Mouse (Mus musculus): ENCODE measurements at regions not wholly inside any gene's neighbourhood (a gene's known extent, or its start where the extent isn't known, plus 50 kb on each side); places are given as distances from the start of the nearest gene placed in this dataset.

- no peak for ATAC-seq (ENCODE audit: low read depth)
- 76% methylated on average over 6 of the region's 7 CpGs for WGBS
- Histone ChIP-seq H3K4me3 (ENCODE audit: low read depth, low read length) (no peak overlapping the region), H3K4me2 (ENCODE audit: low read depth, low read length) (no peak overlapping the region), H3K9ac (ENCODE audit: low read depth, low read length) (no peak overlapping the region), H3K36me3 (ENCODE audit: control insufficient read depth, insufficient read depth, low read length) (no peaks in the 10 kb centered on the region), H3K4me1 (ENCODE audit: control insufficient read depth, insufficient read depth, low read length) (no peaks in the 10 kb centered on the region), H3K27ac (replicated peaks; ENCODE audit: low read depth, low read length) (no peak overlapping the region), H3K27me3 (replicated peaks; ENCODE audit: control insufficient read depth, insufficient read depth, low read length) (no peaks in the 10 kb centered on the region), H3K9me3 (ENCODE audit: control insufficient read depth, low read length) (no peaks in the 10 kb centered on the region)
- no peak for DNase-seq (ENCODE audit: low spot score)
Observed at GRCm38 (mm10) chr4:131565203-131565602, 272.9 kb downstream of the Ptpru start.

GRCm38 (mm10) chr4:131567241-131567640 is 270.8 kb downstream of the Ptpru start:
- Histone ChIP-seq H3K27ac (replicated peaks; ENCODE audit: low read depth, low read length) (no peak overlapping the region), H3K4me2 (ENCODE audit: low read depth, low read length) (no peak overlapping the region), H3K4me1 (ENCODE audit: control insufficient read depth, insufficient read depth, low read length) (no peaks in the 10 kb centered on the region), H3K9ac (ENCODE audit: low read depth, low read length) (no peak overlapping the region), H3K9me3 (ENCODE audit: control insufficient read depth, low read length) (no peaks in the 10 kb centered on the region), H3K36me3 (ENCODE audit: control insufficient read depth, insufficient read depth, low read length) (no peaks in the 10 kb centered on the region), H3K27me3 (replicated peaks; ENCODE audit: control insufficient read depth, insufficient read depth, low read length) (no peaks in the 10 kb centered on the region), H3K4me3 (ENCODE audit: low read depth, low read length) (no peak overlapping the region)
- DNase-seq (ENCODE audit: low spot score), result no peak
- WGBS, result 70% methylated on average over 2 of the region's 2 CpGs
- no peak for ATAC-seq (ENCODE audit: low read depth)

GRCm38 (mm10) chr4:131569156-131569555 is 268.9 kb downstream of the Ptpru start:
- no peak overlapping the region for H3K9ac ChIP-seq (ENCODE audit: low read depth, low read length)
- H3K9me3 ChIP-seq (ENCODE audit: control insufficient read depth, low read length), result no peaks in the 10 kb centered on the region
- ATAC-seq (ENCODE audit: low read depth) (no peak), DNase-seq (ENCODE audit: low spot score) (no peak)
- H3K4me3 ChIP-seq (ENCODE audit: low read depth, low read length), result no peak overlapping the region
- H3K4me1 ChIP-seq (ENCODE audit: control insufficient read depth, insufficient read depth, low read length), result no peaks in the 10 kb centered on the region
- H3K27me3 ChIP-seq (replicated peaks; ENCODE audit: control insufficient read depth, insufficient read depth, low read length), result no peaks in the 10 kb centered on the region
- H3K36me3 ChIP-seq (ENCODE audit: control insufficient read depth, insufficient read depth, low read length), result no peaks in the 10 kb centered on the region
- no peak overlapping the region for H3K4me2 ChIP-seq (ENCODE audit: low read depth, low read length)
- H3K27ac ChIP-seq (replicated peaks; ENCODE audit: low read depth, low read length), result no peak overlapping the region
- WGBS, result 48% methylated on average over 5 of the region's 5 CpGs

GRCm38 (mm10) chr4:131577571-131577970 is 260.5 kb downstream of the Ptpru start:
- Histone ChIP-seq H3K27me3 (replicated peaks; ENCODE audit: control insufficient read depth, insufficient read depth, low read length) (no peaks in the 10 kb centered on the region), H3K9me3 (ENCODE audit: control insufficient read depth, low read length) (no peaks in the 10 kb centered on the region), H3K27ac (replicated peaks; ENCODE audit: low read depth, low read length) (no peak overlapping the region), H3K4me3 (ENCODE audit: low read depth, low read length) (no peak overlapping the region), H3K4me2 (ENCODE audit: low read depth, low read length) (no peak overlapping the region), H3K9ac (ENCODE audit: low read depth, low read length) (no peak overlapping the region), H3K36me3 (ENCODE audit: control insufficient read depth, insufficient read depth, low read length) (no peaks in the 10 kb centered on the region), H3K4me1 (ENCODE audit: control insufficient read depth, insufficient read depth, low read length) (no peaks in the 10 kb centered on the region)
- no peak for DNase-seq (ENCODE audit: low spot score)
- 55% methylated on average over 4 of the region's 4 CpGs for WGBS
- ATAC-seq (ENCODE audit: low read depth), result no peak

- Histone ChIP-seq H3K27me3 (replicated peaks; ENCODE audit: control insufficient read depth, insufficient read depth, low read length) (no peaks in the 10 kb centered on the region), H3K9ac (ENCODE audit: low read depth, low read length) (no peak overlapping the region), H3K27ac (replicated peaks; ENCODE audit: low read depth, low read length) (no peak overlapping the region), H3K36me3 (ENCODE audit: control insufficient read depth, insufficient read depth, low read length) (no peaks in the 10 kb centered on the region), H3K4me1 (ENCODE audit: control insufficient read depth, insufficient read depth, low read length) (no peaks in the 10 kb centered on the region), H3K4me3 (ENCODE audit: low read depth, low read length) (no peak overlapping the region), H3K4me2 (ENCODE audit: low read depth, low read length) (no peak overlapping the region), H3K9me3 (ENCODE audit: control insufficient read depth, low read length) (no peaks in the 10 kb centered on the region)
- DNase-seq (ENCODE audit: low spot score) (no peak), ATAC-seq (ENCODE audit: low read depth) (no peak)
- WGBS, result 63% methylated on average over 3 of the region's 3 CpGs
Observed at GRCm38 (mm10) chr4:131585946-131586345, 252.1 kb downstream of the Ptpru start.

GRCm38 (mm10) chr4:131587536-131587935 is 250.6 kb downstream of the Ptpru start:
- WGBS, result 59% methylated on average over 7 of the region's 7 CpGs
- Histone ChIP-seq H3K4me2 (ENCODE audit: low read depth, low read length) (no peak overlapping the region), H3K9ac (ENCODE audit: low read depth, low read length) (no peak overlapping the region), H3K9me3 (ENCODE audit: control insufficient read depth, low read length) (no peaks in the 10 kb centered on the region), H3K4me3 (ENCODE audit: low read depth, low read length) (no peak overlapping the region), H3K27ac (replicated peaks; ENCODE audit: low read depth, low read length) (no peak overlapping the region), H3K36me3 (ENCODE audit: control insufficient read depth, insufficient read depth, low read length) (no peaks in the 10 kb centered on the region), H3K4me1 (ENCODE audit: control insufficient read depth, insufficient read depth, low read length) (no peaks in the 10 kb centered on the region), H3K27me3 (replicated peaks; ENCODE audit: control insufficient read depth, insufficient read depth, low read length) (no peaks in the 10 kb centered on the region)
- ATAC-seq (ENCODE audit: low read depth), result no peak
- peak; percentile 58 for DNase-seq (ENCODE audit: low spot score)

- Histone ChIP-seq H3K4me2 (ENCODE audit: low read depth, low read length) (no peak overlapping the region), H3K27ac (replicated peaks; ENCODE audit: low read depth, low read length) (no peak overlapping the region), H3K36me3 (ENCODE audit: control insufficient read depth, insufficient read depth, low read length) (no peaks in the 10 kb centered on the region), H3K4me3 (ENCODE audit: low read depth, low read length) (no peak overlapping the region), H3K9ac (ENCODE audit: low read depth, low read length) (no peak overlapping the region), H3K9me3 (ENCODE audit: control insufficient read depth, low read length) (no peaks in the 10 kb centered on the region), H3K27me3 (replicated peaks; ENCODE audit: control insufficient read depth, insufficient read depth, low read length) (no peaks in the 10 kb centered on the region), H3K4me1 (ENCODE audit: control insufficient read depth, insufficient read depth, low read length) (no peaks in the 10 kb centered on the region)
- no peak for ATAC-seq (ENCODE audit: low read depth)
- no peak for DNase-seq (ENCODE audit: low spot score)
- 58% methylated on average over 4 of the region's 4 CpGs for WGBS
Observed at GRCm38 (mm10) chr4:131590136-131590535, 248.0 kb downstream of the Ptpru start.

- no peaks in the 10 kb centered on the region for H3K36me3 ChIP-seq (ENCODE audit: control insufficient read depth, insufficient read depth, low read length)
- H3K9ac ChIP-seq (ENCODE audit: low read depth, low read length), result no peak overlapping the region
- no peak for ATAC-seq (ENCODE audit: low read depth)
- H3K27ac ChIP-seq (replicated peaks; ENCODE audit: low read depth, low read length), result no peak overlapping the region
- no peaks in the 10 kb centered on the region for H3K4me1 ChIP-seq (ENCODE audit: control insufficient read depth, insufficient read depth, low read length)
- H3K9me3 ChIP-seq (ENCODE audit: control insufficient read depth, low read length), result no peaks in the 10 kb centered on the region
- no peak overlapping the region for H3K4me2 ChIP-seq (ENCODE audit: low read depth, low read length)
- DNase-seq (ENCODE audit: low spot score), result no peak
- 87% methylated on average over 5 of the region's 5 CpGs for WGBS
- H3K4me3 ChIP-seq (ENCODE audit: low read depth, low read length), result no peak overlapping the region
- no peaks in the 10 kb centered on the region for H3K27me3 ChIP-seq (replicated peaks; ENCODE audit: control insufficient read depth, insufficient read depth, low read length)
Observed at GRCm38 (mm10) chr4:131591456-131591855, 246.6 kb downstream of the Ptpru start.

- Histone ChIP-seq H3K4me2 (ENCODE audit: low read depth, low read length) (no peak overlapping the region), H3K4me1 (ENCODE audit: control insufficient read depth, insufficient read depth, low read length) (no peaks in the 10 kb centered on the region), H3K9me3 (ENCODE audit: control insufficient read depth, low read length) (no peaks in the 10 kb centered on the region), H3K27me3 (replicated peaks; ENCODE audit: control insufficient read depth, insufficient read depth, low read length) (no peaks in the 10 kb centered on the region), H3K9ac (ENCODE audit: low read depth, low read length) (no peak overlapping the region), H3K27ac (replicated peaks; ENCODE audit: low read depth, low read length) (no peak overlapping the region), H3K36me3 (ENCODE audit: control insufficient read depth, insufficient read depth, low read length) (no peaks in the 10 kb centered on the region), H3K4me3 (ENCODE audit: low read depth, low read length) (no peak overlapping the region)
- ATAC-seq (ENCODE audit: low read depth), result no peak
- no peak for DNase-seq (ENCODE audit: low spot score)
- WGBS, result 90% methylated on average over 10 of the region's 10 CpGs
Observed at GRCm38 (mm10) chr4:131597996-131598395, 240.1 kb downstream of the Ptpru start.

All from embryonic facial prominence, embryonic 14.5 days (tissue).